Mouse (Mus musculus) E14TG2a.4 (cell line): Measurements from ENCODE around the gene Taf3.

Source experiments
- CTCF ChIP-seq: conservative IDR thresholded peaks from 2 replicates; pipeline ENCODE4 v1.5.1; 2014; ENCODE audit warnings: low read length
- NANOG ChIP-seq: IDR thresholded peaks from 2 replicates; pipeline ENCODE4 v1.6.1; 2014; ENCODE audit warnings: borderline replicate concordance, low read length, mixed read lengths

- TF ChIP-seq CTCF: no peak
- TF ChIP-seq NANOG: no peak
Observed at GRCm38 (mm10) chr2:9876621-9877325, 171.6 kb downstream of the Taf3 start.
